Mouse (Mus musculus) heart, embryonic 16.5 days (tissue): ENCODE data around the gene Jam2. TPM values are rescaled to one million over a fixed set of nuclear protein-coding genes. Genes with fewer than 3 reads are reported as not detected.
A peak's percentile ranks its signal among the peaks of the same experiment; 100 is the strongest.

ENCODE experiments used
- ATAC-seq: fragments of 200-750 bp; cut with Nextera tagmentation; replicated peaks from 2 replicates; pipeline ENCODE4 v1.8.0; 2017; ENCODE audit warnings: moderate number of reproducible peaks; ENCODE audit not compliant: insufficient read depth, low FRiP score; ENCODE audit errors: extremely low read depth
- H3K27ac ChIP-seq: fragments of 300-500 bp; sonication (generic); 2 replicates; pipeline ENCODE4 v1.5.1; 2014; ENCODE audit warnings: mild to moderate bottlenecking, low read length, control low read depth, moderate library complexity
- H3K27me3 ChIP-seq: fragments of 300-500 bp; sonication (generic); 2 replicates; pipeline ENCODE4 v1.6.1; 2014; ENCODE audit warnings: low read length, mixed read lengths; ENCODE audit not compliant: control insufficient read depth, insufficient read depth
- H3K36me3 ChIP-seq: fragments of 300-500 bp; sonication (generic); 2 replicates; pipeline ENCODE4 v1.6.1; 2014; ENCODE audit not compliant: control insufficient read depth, insufficient read depth
- H3K4me1 ChIP-seq: fragments of 300-500 bp; sonication (generic); 2 replicates; pipeline ENCODE4 v1.6.1; 2014; ENCODE audit warnings: low read length, mixed read lengths; ENCODE audit not compliant: control insufficient read depth, insufficient read depth
- H3K4me2 ChIP-seq: fragments of 300-500 bp; sonication (generic); 2 replicates; pipeline ENCODE4 v1.6.1; 2014; ENCODE audit warnings: low read depth, mild to moderate bottlenecking, control low read depth, low read length
- H3K4me3 ChIP-seq: fragments of 300-500 bp; sonication (generic); 2 replicates; pipeline ENCODE4 v1.5.1; 2014; ENCODE audit warnings: mild to moderate bottlenecking, control low read depth, low read length
- H3K9ac ChIP-seq: fragments of 300-500 bp; sonication (generic); 2 replicates; pipeline ENCODE4 v1.6.1; 2014; ENCODE audit warnings: low read length, control low read depth
- H3K9me3 ChIP-seq: fragments of 300-500 bp; sonication (generic); replicated peaks from 2 replicates; pipeline ENCODE4 v1.6.1; 2016; ENCODE audit warnings: low read length; ENCODE audit not compliant: control insufficient read depth
- WGBS: fragments of 180-500 bp; shearing (Covaris S2); extraction: QIAGEN DNeasy Blood & Tissue Kit; methylation state at CpG from one replicate; pipeline ENCODE4 v1.1.7; 2014; 5-methylcytosine and 5-hydroxymethylcytosine counted together
- polyA plus RNA-seq: library from polyadenylated mRNA; unstranded; fragments of >200 nt; fragmentation: Nextera tagmentation; extraction: Ambion mirVana; gene quantifications from 2 replicates; pipeline ENCODE4 v1.2.1, GENCODE M21; 2015

Gene Jam2
- polyA plus RNA-seq, 1 experiment from 2014 or later: 8.5 TPM

DNA sequence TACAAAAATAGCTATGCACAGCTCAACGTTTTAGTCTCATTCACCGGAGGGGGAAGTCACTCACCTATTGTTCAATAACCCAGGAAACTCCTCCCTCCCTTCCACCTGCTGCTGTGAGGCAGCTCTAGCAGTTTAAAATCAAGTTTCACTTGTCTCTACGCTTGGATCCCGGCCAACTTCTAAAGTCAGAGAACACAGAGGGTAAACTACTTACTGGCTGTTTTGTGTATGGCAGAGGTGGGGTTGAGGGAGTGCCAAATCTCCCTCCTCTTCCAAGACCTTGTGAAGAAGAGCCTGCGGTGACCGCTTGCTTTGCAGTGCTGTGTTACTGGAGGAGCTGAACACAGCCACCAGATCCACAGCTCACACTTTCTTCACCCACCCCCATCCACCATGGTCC is 51.1 kb downstream of the Jam2 start:
- Histone ChIP-seq H3K4me1 (peaks cover 7% of the 10 kb centered on the region), H3K4me3 (no peak overlapping the region), H3K36me3 (peaks cover 50% of the 10 kb centered on the region), H3K4me2 (no peak overlapping the region), H3K9me3 (no peaks in the 10 kb centered on the region), H3K9ac (no peak overlapping the region), H3K27me3 (no peaks in the 10 kb centered on the region), H3K27ac (peak overlapping the region; percentile 54)
- WGBS: 53% methylated on average over 6 of the region's 6 CpGs
- ATAC-seq: peak; percentile 54; the same call in 1 of the 2 replicates

DNA sequence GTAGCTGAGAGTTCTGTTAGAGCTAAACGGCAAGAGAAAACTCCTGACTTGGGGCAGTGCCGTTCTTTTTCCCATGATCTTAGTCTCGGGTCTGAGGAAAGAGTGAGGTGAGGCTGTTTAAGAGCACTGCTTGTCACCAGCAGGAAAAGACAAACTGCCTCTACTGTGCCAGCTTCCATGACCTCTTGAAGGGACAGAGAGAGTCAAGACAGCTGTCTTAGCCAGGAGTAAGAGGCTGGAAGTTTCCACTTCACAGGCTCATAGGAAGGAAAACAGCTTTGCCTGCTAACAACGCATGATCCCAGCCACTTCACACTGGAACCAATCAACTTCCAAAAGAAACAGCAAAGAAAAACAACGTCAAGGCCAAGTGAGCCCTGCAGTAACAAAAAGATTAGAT is 57.8 kb downstream of the Jam2 start:
- no peaks in the 10 kb centered on the region for H3K27me3 ChIP-seq
- H3K9me3 ChIP-seq: no peaks in the 10 kb centered on the region
- no peak overlapping the region for H3K9ac ChIP-seq
- no peak overlapping the region for H3K4me2 ChIP-seq
- WGBS: 77% methylated on average over 5 of the region's 5 CpGs
- ATAC-seq: no peak
- H3K4me3 ChIP-seq: no peak overlapping the region
- H3K4me1 ChIP-seq: peaks cover 27% of the 10 kb centered on the region
- H3K27ac ChIP-seq: peak overlapping the region; percentile 20; the same call in 1 of the 2 replicates
- peaks cover 49% of the 10 kb centered on the region for H3K36me3 ChIP-seq

DNA sequence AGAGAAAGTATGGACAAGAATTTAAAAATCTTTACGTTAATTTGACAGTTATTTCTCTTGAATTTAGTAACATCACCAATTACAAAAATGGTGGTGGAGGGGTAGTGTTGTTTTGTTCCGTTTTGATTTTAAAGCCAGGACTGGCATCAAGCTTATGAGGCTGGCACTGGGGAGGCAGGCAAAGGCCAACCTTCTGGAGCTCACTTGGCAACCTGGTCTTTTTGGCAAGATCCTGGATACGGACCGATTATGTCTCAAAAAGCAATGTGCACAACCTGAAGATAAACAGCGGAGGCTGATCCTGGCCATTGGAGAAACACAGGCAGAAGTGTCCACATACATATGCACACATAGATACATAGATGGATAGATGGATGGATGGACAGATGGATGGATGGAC is 58.8 kb downstream of the Jam2 start:
- H3K9me3 ChIP-seq: no peaks in the 10 kb centered on the region
- H3K4me2 ChIP-seq: peak overlapping the region; percentile 89
- H3K4me1 ChIP-seq: peaks cover 34% of the 10 kb centered on the region
- WGBS: 87% methylated on average over 5 of the region's 5 CpGs
- no peaks in the 10 kb centered on the region for H3K27me3 ChIP-seq
- H3K4me3 ChIP-seq: 0 out of 2 replicates have a peak overlapping the region, but pooled peaks have one; percentile 12
- H3K27ac ChIP-seq: no peak overlapping the region
- peaks cover 40% of the 10 kb centered on the region for H3K36me3 ChIP-seq
- ATAC-seq: no peak
- no peak overlapping the region for H3K9ac ChIP-seq

DNA sequence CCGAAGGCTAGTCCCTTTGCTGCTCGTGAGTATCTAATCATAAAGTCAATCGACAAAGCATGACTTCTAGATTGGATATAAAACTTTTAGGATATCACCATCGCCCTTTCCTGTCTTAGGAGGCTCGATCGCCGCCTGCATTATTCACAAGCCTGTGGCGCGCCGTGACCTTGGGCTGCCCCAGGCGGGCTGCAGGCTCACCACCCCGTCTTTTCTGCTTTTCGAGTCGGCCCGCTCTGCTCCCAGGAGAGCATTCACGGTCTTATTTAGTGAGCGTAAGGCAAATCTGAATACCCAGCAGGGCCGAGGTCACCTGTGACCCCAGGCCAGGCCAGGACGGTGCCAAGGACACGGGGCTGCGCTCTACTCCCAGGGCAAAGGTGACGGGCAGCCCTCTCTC is 60.4 kb downstream of the Jam2 start:
- Histone ChIP-seq H3K4me2 (peak overlapping the region; percentile 89), H3K9me3 (no peaks in the 10 kb centered on the region), H3K27ac (peak overlapping the region; percentile 100), H3K4me1 (peaks cover 34% of the 10 kb centered on the region), H3K9ac (peak overlapping the region; percentile 100), H3K4me3 (peak overlapping the region; percentile 99), H3K36me3 (peaks cover 31% of the 10 kb centered on the region), H3K27me3 (no peaks in the 10 kb centered on the region)
- under 1% methylated on average over 22 of the region's 22 CpGs for WGBS
- no peak for ATAC-seq

DNA sequence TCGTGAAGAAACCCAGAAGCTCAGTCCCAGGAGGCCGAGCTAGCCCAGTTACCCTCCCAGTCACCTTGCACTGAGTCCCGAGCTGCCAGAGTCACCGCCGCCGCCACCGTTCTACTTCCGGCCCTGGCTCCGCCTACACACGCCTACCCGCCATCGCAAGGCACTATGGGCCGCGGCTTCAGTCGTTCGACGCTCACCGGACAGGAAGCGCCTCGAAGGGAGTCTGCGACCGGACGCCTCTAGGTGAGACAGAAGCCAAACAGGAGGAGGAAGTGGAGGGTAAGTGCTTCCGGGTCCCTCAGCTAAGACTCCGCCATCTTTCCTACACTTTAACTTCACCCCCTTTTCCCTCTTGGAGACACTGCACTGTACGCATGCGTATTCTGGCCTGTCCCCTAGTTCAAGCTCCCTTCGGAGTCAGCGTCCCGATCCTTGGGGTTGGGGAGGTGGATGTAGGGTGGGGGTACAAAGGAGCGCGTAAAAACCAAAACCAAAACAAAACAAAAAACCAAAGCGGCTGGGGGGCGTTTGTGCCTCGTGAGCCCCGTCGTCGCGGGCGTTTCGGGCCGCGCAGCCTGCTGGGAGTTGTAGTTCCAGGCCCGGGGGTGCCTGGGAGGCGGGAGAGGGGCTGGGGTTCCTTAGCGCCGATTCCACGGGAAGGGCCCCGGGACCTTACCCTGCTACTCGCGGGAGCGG is 61.0 kb downstream of the Jam2 start, which contains the start of gene Gabpa:
Gene Gabpa (plus strand): TSS at position 181 of the 696 bp plus-strand sequence.
- Histone ChIP-seq H3K4me3 (peak within 1 kb of the TSS; percentile 99), H3K4me1 (peaks cover 34% of the 10 kb centered on the region), H3K27ac (peak within 1 kb of the TSS; percentile 100), H3K9me3 (no peaks in the 10 kb centered on the region), H3K27me3 (no peaks in the 10 kb centered on the region), H3K9ac (peak within 1 kb of the TSS; percentile 100), H3K4me2 (peak within 1 kb of the TSS; percentile 89), H3K36me3 (peaks cover 29% of the 10 kb centered on the region)
- ATAC-seq: peak; percentile 91
- WGBS: under 1% methylated on average over 52 of the region's 52 CpGs

DNA sequence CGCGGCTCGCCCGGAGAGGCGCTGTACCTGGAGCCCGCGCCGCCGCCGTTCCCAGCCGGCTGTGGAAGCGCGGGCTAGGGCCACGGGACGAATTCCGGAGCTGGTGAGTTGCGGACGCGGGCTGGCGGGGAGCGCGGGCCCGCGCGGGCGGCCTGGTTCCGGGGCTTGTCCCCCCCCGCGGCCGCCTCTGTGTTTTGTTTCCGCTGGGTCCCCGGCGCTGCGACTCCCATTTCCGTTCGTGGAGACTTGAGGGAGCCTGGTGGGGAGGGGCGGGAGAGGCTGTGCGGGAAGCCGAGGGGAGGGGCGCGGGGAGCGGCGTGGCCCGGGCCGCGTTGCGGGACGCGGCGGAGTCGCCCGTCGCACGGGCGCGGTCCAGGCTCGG is 61.5 kb downstream of the Jam2 start, which contains the start of gene Atp5j:
Gene Atp5j (minus strand): TSS at position 185 of the 382 bp plus-strand sequence.
- ATAC-seq: peak; percentile 72
- peak within 1 kb of the TSS; percentile 99 for H3K4me3 ChIP-seq
- WGBS: 0% methylated on average over 40 of the region's 57 CpGs

DNA sequence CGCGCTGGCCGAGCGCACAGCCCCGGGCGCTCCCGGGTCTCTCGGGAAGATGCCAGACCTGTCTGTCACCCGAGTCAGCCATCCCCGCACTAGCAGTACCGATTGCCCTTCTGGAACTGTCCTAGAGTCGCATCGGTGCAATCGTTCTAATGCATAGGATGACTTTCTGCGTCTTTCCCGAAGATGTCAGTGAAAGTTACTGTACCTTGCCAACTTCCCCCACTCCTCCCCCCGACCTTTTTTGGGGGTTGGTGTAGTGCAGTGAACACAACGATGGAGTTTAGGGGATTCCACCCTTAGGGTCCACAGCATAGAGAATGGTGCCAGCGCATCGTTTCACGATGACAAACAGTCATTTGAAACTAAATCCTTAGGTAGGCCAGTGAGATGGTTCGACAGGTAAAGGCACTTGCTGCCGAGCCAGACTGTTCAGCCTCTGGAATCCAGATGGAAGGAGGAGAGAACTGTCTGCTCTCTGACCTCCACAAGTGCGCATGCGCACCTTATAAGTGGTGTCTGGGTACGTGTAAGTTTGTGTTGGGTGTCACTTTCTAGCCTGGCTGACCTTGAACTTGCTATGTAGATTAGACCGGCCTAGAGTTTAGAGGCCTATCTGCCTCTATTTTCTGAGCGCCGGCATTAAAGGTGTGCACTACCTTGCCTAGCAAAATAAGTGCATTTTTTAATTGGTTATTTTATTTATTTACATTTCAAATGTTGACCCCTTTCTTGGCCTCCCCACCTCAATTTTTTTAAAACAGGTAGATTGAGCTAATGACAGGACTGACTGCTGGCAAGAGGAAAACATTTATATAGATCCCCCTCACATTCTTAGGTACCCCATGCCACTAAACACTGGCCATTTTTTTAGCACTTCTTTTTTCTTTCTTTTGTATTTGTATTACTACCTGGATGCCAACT is 62.2 kb downstream of the Jam2 start:
- peak; percentile 28 for ATAC-seq
- 4% methylated on average over 29 of the region's 29 CpGs for WGBS
- H3K27ac ChIP-seq: peak overlapping the region; percentile 100

More for the DNA sequence above, 61.5 kb downstream of the Jam2 start, which contains the start of gene Atp5j:
- peak within 1 kb of the TSS; percentile 100 for H3K9ac ChIP-seq
- H3K9me3 ChIP-seq: no peaks in the 10 kb centered on the region
- H3K27ac ChIP-seq: peak within 1 kb of the TSS; percentile 100
- H3K4me2 ChIP-seq: peak within 1 kb of the TSS; percentile 89
- H3K27me3 ChIP-seq: no peaks in the 10 kb centered on the region
- H3K36me3 ChIP-seq: peaks cover 26% of the 10 kb centered on the region
- H3K4me1 ChIP-seq: peaks cover 34% of the 10 kb centered on the region

DNA sequence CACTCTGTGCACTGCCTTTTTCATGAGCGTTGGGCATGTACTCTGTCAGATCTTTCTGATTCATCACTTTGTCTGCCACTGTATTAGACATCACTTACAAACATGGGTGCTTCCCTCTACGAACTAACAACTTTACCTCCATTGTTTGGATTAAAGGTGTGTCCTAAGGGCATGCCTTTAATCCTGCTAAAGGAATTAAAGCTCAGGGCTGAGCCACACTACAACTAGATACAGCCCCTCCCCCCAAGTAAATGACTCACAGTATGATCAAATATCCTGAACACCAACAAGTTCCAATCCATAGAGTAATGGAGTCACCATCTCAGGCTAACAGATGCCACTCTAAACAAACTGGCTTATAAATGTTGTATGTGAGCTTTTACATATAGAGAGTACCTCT is 64.7 kb downstream of the Jam2 start:
- no peak overlapping the region for H3K9ac ChIP-seq
- no peak for ATAC-seq

More for the DNA sequence above, 62.2 kb downstream of the Jam2 start:
- Histone ChIP-seq H3K4me3 (peak overlapping the region; percentile 99), H3K36me3 (peaks cover 22% of the 10 kb centered on the region), H3K9ac (peak overlapping the region; percentile 100), H3K4me1 (peaks cover 34% of the 10 kb centered on the region), H3K27me3 (no peaks in the 10 kb centered on the region), H3K4me2 (peak overlapping the region; percentile 89), H3K9me3 (no peaks in the 10 kb centered on the region)

More for the DNA sequence above, 64.7 kb downstream of the Jam2 start:
- no peak overlapping the region for H3K4me2 ChIP-seq
- peaks cover 17% of the 10 kb centered on the region for H3K4me1 ChIP-seq
- peaks cover 9% of the 10 kb centered on the region for H3K36me3 ChIP-seq
- H3K4me3 ChIP-seq: no peak overlapping the region
- WGBS: 77% methylated on average over 2 of the region's 2 CpGs
- no peaks in the 10 kb centered on the region for H3K9me3 ChIP-seq
- H3K27me3 ChIP-seq: no peaks in the 10 kb centered on the region
- no peak overlapping the region for H3K27ac ChIP-seq
